Mouse (Mus musculus): ENCODE data around the gene Iqgap2.

Gene Iqgap2

DNA sequence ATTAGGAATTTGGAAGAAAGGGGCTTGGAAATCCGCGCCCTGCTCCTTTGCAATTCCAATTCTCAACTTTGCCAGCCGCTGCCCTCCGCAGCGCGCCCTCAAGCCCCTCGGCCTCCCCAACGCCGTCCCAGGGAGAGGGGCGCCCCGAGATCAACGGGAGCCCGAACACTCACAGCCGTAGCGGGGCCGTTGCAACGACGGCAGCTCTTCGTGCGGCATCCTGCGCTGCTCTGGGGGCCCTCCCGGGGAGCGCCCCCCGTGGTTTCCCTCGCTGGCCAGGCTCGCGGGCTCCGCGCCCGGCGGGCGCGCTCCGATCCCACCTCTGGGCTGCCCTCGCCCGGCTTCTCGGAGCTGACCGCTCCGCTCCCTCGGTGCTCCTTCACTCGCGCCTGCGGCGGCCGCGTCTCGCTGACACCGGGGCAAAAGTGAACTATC is at the start of gene Iqgap2:
Iqgap2 (minus strand) TSS at position 432 of the 435 bp plus-strand sequence.
- in situ Hi-C loops (cut with MseI, MboI) = loop anchor here in 1 of 2 experiments (5.0 kb wide), 1 partner anchor 114 kb away; no protein-coding TSS in a partner anchor

DNA sequence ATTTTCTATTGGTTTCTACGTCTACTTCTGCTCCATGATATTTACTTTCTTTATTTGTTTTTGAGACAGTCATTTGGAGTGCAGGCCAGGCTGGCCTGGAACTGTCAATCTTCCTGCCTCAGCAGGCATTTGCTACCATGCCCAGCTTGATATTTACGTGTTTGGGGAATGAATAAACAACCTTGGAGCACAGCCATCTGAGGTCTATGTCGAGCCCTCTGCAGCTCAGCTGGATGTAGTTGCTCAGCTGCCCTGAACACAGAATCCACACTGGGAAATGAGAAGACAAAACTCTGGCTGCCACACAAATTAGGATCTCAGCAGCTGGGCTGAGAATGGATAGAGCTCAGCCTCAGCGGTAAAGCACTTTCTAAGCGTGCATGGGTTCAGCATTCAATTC is 49.1 kb upstream of the Iqgap2 start:
- in situ Hi-C loops (cut with MseI, MboI) = no loop called here

DNA sequence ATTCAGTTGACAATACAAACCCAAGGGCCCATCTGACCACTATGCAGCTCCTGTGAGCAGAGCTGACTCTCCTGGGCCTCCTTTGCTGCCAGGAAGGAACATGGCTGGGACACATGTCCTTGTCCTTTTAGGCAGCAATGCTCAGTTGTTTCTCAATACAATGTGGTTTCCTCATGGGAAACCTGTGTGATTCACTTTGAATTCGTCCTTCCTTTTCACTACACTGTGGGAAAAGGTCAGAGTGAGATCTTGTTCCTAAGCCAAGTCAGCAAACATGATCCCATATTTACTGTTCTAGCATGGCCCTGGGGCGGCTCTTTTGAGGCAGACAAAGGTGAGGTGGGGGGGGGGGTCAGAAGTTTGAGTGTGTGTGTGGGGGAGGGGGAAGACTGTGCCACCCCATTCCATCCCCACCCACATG is 32.5 kb upstream of the Iqgap2 start:
- in situ Hi-C loops (cut with MseI, MboI) = no loop called here

DNA sequence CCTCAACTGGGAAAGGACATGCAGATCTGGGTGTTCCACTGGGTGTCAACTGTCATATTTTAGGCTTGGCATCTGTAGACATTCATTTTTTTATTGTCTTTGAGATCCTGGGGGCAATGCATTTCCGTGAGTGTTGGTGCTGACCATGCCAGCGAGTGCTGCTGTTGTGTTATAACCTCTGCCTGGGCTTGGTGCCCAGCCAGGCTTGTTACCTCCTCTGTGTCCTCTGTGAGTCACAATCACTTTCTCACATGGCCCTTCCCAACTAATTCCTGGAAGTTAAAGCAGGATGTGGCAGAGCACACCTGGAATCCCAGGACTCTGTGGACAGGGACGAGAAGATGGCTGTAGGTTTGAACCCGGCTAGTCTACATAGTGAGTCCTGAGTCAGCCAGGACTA is 30.9 kb upstream of the Iqgap2 start:
- in situ Hi-C loops (cut with MseI, MboI) = no loop called here

DNA sequence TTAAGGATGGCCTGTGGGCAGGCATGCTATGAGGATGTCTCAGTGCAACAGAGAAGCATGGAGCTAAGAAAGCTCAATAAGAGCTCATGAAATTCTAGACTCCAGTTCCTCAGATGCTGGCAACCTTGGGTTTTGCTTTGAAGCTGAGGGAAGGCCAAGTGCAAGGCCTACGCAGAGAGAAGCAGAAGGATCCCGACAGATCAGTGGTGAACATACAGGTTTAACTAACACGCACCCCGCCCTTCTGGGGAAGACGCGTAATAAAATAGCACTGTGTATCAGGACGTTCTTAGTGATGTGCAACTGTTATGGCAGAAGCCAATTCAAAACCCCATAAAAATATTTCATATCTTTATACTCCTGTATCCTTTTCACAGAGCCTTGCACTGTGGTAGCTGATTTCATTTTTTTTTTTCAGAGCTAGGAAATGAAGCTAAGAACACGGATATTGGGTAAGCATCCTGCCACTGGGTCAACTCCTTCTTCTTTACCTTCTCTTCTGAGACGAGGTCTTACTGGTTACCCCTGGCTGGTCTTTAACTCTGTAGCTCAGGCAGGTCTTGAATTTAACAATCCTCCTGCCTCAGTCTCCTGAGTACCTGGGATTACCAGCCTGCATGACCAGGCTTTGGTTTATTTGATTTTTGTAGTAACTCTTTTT is 27.0 kb upstream of the Iqgap2 start:
- in situ Hi-C loops (cut with MseI, MboI) = no loop called here

DNA sequence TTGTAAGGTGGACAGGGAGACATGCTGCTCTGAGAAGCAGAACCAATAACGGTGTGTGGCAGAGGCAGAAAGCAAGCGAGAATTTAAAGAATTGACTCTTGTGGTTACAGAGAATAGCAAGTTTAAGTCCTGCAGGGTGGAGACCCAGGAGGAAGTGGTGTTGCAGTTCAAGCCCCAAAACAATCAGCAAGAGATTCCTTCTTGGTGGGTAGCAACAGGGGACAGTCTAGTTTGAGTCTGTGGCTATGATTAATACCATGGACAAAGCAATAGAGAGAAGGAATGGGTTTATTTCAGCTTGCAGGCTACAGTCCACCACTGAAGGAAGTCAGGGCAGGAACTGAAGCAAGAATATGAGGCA is 21.3 kb upstream of the Iqgap2 start:
- in situ Hi-C loops (cut with MseI, MboI) = no loop called here

DNA sequence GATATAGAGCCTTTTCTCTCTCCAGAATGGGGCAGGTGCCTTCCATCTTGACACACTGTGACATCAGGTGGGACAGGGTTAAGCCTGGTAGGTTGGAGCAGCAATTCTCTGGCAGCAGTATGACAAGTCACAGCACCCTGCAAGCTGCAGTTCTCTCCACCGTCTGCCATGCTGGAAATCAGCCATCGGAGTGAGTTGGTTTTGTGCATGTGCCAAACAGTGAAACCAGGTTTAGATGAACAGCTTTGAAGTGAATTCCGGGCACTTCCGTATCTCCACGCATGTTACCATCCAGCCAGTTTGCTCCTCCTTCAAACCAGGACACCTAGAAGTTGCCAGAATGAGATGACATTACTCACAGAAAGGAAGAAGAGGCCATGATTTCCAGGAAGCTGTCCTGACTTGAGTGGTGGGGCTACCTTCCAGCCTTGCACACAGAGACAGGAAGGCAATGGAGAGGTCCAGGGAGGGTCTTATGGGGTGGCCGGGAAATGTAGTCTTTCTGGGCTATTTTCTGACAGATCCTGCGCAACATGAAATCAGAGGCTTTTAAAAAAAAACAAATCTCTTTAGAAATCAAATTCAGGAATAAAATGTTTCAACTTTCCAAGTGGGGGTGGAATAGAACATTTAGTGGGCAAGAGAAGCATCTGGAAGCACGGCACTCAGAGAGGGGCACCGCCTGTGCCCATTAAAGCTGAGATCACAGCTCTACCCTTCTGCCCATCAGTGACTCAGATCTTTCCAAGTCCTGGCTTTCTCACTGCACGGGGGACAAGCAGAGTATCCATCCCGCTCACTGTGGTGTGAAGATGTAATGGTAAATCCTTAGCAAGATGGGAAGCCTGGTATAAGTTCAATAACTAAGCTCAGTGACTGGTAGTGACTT is 20.7 kb upstream of the Iqgap2 start:
- in situ Hi-C loops (cut with MseI, MboI) = no loop called here

DNA sequence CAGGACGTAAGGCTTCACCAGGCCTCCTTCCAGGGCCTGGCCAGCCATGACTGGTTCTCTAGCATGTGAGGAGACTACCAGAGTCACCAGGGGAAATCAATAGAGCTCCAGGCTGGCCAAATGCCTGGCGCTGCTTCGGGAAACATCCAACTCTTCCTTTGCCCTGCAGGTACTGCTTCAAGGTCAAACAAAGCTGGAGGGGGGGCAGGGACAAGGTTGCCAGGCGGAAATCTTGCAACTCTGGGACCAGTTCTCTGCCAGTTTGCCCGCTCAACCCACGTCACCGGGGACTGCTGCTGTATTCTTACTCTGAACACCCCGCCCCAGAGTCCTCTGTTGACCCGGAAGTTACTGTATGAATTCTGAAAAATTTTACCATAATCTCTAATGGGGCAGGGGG is 18.5 kb upstream of the Iqgap2 start:
- in situ Hi-C loops (cut with MseI, MboI) = no loop called here

DNA sequence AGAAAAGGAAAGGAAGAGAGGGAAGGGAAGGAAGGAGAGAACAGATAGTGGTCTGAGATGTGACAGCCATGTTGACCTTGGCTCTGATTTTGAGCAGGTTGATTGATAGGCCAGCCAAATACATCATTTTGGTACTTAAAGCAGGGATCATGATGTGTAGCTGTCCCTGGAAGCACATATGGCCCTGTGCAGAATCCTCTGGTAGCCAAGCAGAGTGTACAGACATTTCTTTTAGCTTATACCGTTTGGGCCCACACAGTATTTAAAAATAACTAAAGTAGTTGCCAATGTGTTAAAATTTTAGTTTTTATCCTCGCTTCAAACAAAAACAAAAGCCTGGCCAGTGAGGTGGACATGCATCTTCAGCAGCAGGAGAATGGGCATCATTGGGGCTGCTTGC is 17.5 kb upstream of the Iqgap2 start:
- in situ Hi-C loops (cut with MseI, MboI) = no loop called here

DNA sequence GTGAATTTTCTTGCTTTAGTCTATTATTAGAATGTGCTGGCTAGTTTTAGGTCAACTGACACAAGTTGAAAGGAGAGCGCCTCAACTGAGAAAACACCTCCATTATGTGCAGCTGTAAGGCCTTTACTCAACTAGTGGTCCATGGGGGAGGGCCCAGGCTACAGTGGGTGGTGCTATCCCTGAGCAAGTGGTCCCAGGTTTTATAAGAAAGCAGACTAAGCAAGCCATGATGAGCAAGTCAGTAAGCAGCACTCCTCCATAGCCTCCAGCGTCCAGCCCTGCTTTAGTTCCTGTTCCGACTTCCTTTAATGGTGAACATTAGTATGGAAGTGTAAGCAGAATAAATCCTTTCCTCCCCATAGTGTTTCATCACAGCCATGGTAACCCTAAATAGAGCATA is 11.0 kb upstream of the Iqgap2 start:
- in situ Hi-C loops (cut with MseI, MboI) = no loop called here

DNA sequence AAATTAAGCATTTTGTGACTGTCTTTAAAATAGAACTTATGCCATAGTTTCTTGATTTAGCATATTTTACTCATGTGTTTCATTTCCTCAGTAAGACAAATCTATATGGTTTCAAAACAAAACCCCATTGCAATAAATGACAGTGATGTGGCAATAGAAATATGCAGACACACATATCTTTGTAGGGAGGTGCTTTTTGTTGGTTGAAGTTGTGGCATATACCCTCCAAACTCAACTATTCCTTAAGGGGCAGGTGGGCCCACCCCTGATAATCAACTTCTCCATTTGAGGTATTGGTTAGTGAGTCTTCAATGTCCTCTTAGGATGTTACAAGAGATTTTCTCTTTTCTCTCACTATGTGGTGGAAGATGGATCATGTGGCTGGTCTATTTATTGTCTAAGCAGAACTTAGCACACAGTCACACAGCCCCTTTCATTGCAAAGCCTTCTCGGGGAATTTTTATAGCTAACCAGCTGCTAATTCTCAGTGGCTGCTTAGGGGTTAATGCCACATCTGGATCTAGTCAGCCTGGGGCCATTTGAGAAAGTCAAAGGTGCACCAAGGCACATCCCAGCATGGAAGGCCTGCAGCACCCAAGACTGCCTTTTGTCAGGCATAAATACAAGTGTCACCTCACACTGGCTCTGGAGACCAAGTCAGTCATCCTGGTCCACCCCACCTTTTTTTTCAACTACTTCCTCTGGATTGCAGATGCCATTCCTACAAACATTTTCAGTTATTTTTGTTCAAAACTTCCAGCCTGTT is 8.3 kb upstream of the Iqgap2 start:
- in situ Hi-C loops (cut with MseI, MboI) = no loop called here

DNA sequence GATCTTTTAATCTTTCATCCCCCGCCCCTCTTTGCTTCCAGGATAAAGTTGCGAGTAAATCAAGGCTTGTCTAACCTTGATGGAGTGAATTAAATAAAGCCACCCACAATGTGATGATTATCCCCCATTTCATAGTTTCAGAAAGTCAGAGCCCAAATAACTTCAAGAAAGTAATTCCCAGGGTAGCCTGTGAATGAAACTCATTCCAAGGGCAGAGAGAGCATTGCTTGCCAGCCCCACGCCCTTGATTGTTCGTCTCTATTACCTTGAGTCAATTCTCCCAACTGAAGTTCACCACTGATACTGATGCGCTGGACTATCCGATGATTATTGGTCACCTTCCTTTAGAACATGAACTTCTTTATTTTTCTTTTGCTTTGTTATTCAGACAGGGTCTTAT is 4.8 kb upstream of the Iqgap2 start:
- in situ Hi-C loops (cut with MseI, MboI) = no loop called here

DNA sequence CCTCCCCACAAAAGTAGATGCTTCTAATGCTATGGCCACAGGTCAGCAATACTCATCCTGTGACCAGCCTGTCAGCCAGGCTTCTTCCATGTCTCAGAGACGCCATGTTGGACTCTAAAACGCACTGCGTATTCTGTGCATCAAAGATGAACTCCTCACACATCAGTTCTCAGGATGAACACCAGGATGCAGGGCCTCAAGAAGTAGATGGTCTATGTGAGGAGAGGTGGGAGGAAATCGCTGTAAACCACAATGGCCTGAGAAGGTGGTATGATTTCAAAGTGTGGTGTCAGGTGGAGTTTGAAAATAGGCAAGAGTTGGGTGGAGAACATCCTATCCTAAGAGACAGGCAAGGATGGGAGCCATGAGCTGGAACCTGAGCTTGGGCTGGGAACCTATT is 1.4 kb upstream of the Iqgap2 start:
- in situ Hi-C loops (cut with MseI, MboI) = loop anchor here in 1 of 2 experiments (5.0 kb wide), 1 partner anchor 116 kb away; no protein-coding TSS in a partner anchor

DNA sequence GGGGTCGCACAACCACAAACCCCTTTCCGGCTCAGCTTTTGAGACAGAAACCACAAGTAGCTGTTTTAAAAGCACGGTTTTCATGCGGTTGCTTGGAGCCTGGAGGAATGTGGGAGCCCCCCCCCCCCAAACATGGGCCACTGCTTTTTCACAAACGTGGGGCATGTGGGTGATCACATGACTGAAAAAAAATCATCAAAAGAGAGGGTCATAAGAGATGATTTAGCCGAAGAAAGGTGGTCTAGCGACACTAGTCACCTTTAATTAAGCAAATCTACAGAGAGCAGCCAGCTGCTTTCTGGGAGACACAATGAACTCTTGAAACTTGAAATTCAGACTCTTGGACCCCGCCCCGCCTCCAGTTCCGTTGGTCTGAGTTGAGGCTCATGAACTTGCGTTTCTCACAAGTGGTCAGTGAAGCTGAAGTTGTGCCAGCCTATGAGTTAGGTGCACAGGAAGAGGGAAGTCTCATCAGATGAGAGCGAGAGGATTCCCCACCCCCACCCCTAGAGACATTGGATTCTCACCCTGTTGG is 956 bp upstream of the Iqgap2 start:
- in situ Hi-C loops (cut with MseI, MboI) = loop anchor here in 1 of 2 experiments (5.0 kb wide), 1 partner anchor 115 kb away; no protein-coding TSS in a partner anchor

DNA sequence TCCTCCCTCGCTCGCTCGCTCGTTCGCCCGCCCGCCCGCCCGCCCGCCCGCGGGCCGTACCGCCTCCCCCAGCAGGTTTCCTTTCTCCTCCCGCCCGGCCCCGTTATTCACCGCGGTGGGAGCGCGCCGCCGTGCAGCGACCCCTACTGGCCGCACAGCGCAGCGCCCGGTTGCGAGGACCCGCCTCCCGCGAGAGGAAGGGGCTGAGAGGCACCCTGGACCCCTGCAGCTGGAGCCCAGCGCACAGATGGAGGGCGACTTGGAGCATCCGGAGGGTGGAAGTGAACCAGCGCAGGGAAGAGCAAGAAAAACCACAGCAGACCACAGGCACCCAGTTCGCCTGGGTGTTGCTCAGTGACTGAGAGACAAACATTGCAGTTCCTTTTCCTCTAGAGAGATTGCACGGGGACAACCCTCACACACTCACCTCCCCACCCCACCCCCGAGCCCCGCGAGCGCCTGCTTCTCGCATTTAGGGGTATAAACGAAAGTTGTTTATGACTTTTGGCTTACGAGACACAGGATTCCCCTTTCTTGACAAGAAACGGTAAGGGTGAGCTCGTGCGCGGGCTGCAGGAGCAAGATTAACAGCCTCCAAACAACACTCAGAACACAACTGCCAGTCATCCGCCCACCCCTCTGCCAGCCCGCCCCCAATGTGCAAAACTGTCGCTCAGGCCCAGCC is 346 bp upstream of the Iqgap2 start:
- in situ Hi-C loops (cut with MseI, MboI) = loop anchor here in 1 of 2 experiments (5.0 kb wide), 1 partner anchor 115 kb away; no protein-coding TSS in a partner anchor

DNA sequence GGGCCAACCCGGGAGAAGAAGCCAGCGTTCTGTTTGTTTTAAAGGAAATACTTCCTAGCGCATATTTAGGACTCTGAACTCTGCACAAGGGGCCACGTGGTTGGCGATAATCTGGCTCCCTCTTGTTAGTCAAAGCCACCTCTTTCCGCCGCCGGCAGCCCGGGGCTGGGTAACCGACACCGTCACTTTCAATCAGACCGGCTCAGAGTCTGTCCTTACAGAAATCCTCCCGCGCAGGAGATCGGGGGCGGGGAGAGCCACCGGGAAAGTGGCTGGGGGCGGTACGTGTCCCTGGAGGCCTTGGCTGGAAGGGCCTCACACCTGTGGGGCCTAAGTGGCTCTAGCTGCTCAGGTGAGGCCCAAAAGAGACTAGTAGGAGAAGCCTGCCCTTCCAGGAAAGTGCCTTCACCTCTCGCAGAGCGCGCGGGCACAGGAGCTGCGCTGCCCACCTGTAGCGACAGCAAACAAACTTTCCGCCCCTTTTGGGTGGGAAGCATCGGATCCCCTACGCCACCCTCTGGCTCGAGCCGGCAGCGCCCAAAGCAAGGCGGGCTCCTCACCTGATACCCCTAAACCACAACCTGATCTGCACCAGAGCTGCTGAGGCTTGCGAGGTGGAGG is 761 bp downstream of the Iqgap2 start:
- in situ Hi-C loops (cut with MseI, MboI) = loop anchor here in 1 of 2 experiments (5.0 kb wide), 1 partner anchor 114 kb away; no protein-coding TSS in a partner anchor

DNA sequence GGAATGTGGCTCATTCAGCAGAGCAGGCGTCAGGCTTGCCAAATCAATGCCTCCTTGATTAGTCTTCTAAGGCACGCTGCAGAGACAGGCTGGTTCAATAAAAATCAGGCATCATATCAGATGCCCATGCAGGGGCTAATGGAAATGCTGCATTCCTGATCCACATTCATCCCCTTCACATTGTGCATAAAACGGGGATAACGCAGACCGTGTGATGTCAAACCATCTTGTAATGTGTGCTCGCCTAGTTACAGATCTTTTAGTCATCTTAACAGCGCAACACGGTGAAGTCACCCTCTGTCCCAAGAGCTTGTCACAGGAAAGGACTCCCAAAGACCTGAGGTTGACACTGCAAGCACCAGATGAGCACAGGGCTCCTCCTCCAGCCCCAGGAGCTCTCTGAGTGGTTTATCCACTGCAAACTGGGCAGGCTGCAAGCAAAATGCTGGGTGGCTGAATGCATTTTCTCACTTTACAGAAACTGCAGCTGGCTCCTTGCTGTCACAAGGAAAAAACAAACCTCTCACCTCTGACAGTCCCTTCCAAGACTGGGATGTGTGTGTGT is 1.7 kb downstream of the Iqgap2 start:
- in situ Hi-C loops (cut with MseI, MboI) = loop anchor here in 1 of 2 experiments (5.0 kb wide), 1 partner anchor 113 kb away; no protein-coding TSS in a partner anchor

DNA sequence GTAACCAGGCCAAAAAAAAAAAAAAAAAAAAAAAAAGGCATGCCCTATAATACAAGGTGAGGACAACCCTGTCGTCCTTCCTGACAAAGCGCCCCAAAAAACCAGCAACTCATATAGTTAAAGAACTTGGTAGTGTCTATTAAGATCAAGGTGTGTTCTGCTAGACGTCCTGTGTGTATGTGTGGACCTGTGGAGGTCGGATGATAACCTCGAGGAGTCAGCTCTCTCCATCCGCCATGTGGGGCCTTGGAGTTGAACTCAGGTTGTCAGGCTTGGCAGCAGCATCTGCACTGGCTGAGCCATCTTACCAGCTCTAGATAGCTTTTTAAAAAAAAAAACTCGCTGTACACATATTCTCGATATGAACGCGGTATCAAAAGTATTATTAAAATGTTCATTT is 2.4 kb downstream of the Iqgap2 start:
- in situ Hi-C loops (cut with MseI, MboI) = no loop called here

DNA sequence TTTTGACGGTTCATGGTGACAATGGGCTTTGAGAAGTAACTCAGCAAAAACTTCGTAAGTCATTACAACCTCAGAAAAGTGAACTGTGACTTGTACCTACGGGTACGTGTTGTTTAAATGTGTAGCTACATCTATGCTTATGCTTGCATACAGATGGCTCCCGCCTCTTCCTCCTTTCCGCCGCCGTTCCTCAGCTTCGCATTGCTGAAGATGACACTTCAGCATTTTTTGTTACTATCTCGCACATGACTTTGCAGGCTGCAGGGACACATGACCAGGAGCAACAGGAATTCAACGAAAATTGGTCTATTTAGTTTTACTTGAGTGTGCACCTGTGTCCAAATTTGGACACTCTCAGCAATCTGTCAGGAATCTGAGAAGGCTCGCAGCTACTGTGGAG is 3.1 kb downstream of the Iqgap2 start:
- in situ Hi-C loops (cut with MseI, MboI) = no loop called here

DNA sequence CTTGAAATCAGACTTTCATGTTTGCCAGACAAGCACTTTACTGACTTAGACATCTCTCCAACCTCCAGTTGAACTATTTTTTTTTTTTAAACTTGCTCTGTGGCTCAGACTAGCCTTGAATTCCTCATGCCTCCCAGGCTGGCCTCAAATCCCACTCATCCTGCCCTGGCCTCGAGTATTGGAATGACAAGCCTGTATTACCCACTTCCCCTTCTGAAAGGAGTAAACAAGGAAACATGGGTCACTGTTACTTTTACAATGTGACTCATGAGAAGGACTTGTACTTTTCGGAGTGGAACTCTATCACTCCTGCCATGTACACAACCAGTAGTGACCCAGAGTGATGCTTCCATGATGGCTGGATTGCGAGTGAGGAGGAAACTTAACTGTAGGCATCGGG is 3.6 kb downstream of the Iqgap2 start:
- in situ Hi-C loops (cut with MseI, MboI) = no loop called here

All from mouse trophoblast stem cell (cell line).